Mouse (Mus musculus): ENCODE measurements at regions not wholly inside any gene's neighbourhood (a gene's known extent, or its start where the extent isn't known, plus 50 kb on each side); places are given as distances from the start of the nearest gene placed in this dataset.

DNA sequence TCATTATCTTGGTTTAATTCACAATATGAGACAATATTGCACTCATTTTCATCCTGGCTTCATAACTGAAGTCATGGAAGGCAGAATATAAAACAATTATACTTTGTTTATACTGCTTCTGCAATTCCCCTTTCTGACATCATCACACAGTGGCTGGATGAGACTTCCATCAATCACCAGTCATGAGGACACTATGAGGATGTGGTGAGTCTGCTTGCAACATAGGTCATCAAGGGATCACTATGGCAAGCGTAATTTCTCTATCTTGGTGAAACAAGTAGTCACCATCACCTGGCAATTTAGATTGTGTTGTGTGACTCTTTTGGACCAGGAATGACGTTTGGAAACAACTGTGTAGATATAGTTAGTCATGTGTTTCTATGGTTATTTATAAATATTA is 134.6 kb downstream of the Hao1 start:
- no peak for DNase-seq

GRCm38 (mm10) chr2:134399564-134399963 is 154.6 kb downstream of the Hao1 start:
- peak; percentile 3 to 14 for DNase-seq

DNA sequence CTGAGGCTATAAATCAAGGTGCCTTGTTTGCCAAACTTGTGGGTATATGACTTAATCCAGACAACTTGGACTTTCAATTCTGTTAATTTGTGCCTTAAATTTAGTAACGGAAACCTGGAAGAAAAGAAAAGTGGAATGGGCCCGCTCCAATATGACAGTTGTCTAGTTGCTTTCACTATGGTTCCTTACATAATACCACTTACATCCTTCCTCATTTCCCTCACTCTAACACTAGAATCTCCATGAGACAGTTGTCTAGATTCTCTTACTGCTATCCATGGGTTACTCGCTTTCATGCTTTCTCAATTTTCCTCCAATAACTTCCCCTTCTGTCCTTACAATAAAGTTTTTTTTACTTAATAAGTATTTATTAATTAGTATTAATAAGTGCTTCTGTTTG is 160.7 kb downstream of the Hao1 start:
- no peak for DNase-seq

- DNase-seq, result peak in 1 of 2 experiments; percentile 1
These were observed 179.1 kb downstream of the Hao1 start for GRCm38 (mm10) chr2:134375116-134375515.

DNA sequence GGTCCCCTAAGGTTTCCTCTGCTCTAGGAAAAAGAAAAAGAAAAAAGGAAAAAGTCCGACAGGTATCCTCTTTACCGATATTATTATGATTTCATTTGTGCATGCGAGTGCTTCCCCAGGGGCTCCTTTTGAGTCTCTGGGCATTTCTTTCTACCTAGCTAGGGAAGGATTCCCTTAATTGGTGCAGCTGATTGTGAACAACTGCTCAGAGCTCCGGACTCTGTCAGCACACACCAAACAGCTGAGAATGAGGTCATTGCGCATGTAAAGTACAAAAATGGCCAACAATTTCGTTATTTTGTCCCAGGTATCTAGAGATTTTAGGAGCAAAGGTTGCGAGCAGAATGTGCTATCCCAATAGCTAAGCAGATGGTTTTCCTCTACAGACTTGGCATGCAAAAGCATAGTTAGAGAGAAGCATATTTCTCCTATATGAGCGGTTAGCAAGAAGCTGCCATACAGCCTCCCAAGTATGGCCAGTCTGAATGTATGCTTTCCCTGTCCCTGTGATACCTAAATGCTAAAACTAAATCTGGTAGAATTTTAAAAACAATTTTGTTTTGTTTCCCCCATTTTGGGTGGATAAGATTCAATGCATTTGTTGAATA is 203.2 kb downstream of the Hao1 start:
- DNase-seq, result no peak

- no peak for DNase-seq
These were observed 203.7 kb downstream of the Hao1 start for GRCm38 (mm10) chr2:134350442-134350841.

- DNase-seq, result no peak
These were observed 211.5 kb downstream of the Hao1 start for GRCm38 (mm10) chr2:134342515-134343140.

DNA sequence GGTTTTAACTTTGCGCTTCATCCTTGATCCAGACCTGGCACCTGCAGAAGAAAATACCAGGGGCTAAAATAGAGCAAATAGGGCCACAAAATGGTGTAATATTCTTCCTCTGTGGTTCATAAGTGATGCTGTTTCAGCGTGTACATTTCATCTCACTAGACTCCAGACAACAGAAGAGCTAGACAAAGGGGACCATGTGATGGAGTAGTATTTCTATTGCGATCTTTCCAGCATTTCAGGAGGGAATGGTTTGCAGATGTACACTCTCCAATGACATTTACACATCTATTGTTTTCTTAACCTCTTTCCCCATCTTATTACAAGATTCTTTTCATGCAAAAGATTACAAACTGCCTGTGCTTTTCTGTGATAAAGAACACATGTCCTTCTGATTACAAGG is 246.1 kb downstream of the Hao1 start:
- DNase-seq, result no peak

GRCm38 (mm10) chr2:134290126-134290691 is 264.0 kb downstream of the Hao1 start:
- no peak for DNase-seq

- no peak for DNase-seq
These were observed 278.3 kb downstream of the Hao1 start for GRCm38 (mm10) chr2:134275881-134276280.

- peak; percentile 29 to 43 for DNase-seq
These were observed 285.7 kb downstream of the Hao1 start for GRCm38 (mm10) chr2:134268466-134268865.

All from kidney, postnatal 4 days (tissue).